Mouse (Mus musculus) frontal cortex, postnatal 36 days (tissue): Measurements from ENCODE around the gene Gm45233.

Experiments used
- DNase-seq, 2 experiments: peaks; one replicate each; pipeline ENCODE4 v3.0.0; 2022; ENCODE audit warnings: low spot score in 2 of 2

The Gm45233 gene

DNA sequence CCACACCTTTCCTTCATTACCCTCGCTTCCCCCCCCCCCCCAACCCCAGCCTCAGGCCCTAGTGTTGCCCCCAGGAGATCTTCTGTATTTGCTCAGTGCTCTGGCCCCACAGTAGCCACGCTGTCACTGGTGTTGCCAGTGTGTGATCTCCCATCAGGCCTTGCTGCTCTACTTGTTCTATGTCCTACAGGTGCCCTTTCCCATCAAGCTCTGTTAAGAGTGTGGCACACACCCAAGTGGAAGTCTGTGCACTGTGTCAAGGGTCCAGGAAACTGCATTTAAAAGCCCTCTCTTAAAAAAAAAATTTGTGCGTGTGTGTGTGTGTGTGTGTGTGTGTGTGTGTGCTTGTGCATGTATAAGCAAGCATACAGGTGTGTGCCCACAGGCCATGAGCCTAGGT, 4.3 kb downstream of the Gm45233 start:
- DNase-seq, result no peak

DNA sequence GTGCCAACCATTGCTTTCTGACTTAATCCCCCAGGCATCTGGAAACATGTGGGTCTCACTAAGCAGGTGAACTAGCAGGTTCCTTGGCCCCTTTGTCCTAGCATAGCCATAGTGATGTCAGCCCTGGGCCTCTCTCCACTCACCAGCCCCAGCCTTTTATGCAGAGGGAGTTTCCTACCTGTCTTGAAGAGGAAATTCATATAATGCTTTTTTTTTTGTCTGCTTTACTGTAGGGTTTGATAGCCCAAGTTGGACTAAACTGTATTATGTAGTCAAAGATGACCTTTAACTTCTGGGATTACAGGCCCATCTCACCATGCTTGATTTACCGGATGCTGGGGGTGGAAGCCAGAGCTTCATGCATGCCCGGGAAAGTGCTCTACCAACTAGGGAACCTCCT, 5.9 kb downstream of the Gm45233 start:
- DNase-seq, result no peak

DNA sequence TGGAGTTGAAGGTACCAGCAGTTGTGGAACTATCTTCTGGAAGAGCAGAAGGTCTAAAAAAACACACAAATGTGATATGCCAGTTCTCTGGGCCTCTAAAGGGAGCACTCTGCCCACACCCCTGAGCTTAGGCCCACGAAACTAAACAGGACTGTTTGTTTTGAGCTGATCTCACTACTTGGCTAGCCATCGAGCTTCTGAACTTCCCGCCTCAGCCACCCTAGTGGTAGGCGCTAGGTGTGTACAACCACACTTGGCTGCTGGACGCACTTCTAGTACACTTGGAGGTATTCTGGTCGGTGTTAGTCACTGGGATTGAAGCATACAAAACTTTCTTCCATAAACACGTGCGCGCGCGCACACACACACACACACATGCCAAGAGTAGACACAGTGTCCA, 7.8 kb downstream of the Gm45233 start:
- no peak for DNase-seq

DNA sequence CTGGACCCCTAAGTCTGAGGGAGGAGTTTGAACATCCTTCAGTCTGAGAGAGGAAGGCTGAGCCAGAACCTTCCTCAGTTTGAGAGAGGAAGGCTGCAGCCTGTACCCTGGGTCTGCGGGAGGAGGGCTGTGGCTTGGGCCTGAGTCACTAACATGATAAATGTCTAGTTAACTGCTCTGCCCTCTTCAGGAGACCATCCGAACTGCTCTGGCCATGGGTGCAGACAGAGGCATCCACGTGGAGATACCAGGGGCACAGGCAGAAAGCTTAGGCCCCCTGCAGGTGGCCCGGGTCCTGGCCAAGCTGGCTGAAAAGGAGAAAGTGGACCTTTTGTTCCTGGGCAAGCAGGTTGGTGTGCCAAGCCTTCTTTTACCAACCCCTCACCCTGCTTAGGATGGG, 8.7 kb downstream of the Gm45233 start:
- DNase-seq, result no peak

DNA sequence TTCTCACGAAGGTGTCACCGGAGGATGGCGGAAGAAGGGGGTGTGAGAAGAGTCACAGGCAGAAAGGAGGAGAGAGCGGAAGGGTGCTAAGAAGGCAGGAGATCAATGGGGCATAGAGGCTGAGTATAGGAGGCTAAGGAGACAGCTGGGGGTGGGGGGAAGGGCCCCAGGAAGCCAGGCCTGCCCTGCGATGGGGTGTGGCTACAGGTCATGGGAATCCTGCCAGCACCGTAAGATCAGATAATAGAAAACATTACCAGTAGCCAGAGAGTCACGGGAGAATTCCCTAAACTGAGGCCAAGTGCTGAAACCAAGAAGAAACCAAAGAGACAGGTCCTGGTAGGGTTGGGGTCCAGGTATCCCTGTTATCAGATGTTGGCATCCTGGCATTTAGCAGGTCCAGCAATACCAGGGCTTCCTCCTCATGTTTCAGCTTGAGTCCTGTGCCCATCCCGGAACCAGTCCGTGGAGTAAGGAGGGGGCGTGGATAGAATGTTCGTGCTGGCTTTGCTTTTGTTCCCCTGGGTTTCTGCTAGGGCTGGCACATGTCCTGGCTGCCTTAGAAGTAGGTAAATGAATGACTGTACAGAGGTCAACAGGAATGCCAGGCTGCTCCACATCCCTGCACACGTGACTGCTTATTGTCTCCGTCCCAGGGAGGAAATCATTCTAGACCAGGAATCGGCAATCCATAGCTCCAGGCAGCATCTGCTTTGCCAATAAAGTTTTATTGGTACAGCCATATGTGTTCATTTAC, 9.8 kb downstream of the Gm45233 start:
- DNase-seq, result no peak

DNA sequence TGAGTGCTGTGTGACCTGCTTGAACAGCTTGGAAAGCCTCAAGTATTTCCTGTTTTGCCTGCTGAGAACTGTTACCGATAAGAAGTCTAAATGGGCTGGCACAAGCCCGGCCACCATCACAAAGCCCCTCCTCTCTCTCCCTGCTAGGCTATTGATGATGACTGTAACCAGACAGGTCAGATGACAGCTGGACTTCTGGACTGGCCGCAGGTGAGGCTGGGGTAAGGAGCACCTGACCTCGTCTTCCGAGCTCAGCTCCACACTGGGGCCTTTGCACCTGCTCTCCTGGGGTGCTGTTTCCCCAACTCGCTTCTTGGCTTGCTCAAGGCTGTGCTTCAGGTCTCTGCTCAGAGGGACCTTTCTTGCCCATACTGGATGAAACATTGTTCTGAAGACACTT, 10.4 kb downstream of the Gm45233 start:
- no peak for DNase-seq

DNA sequence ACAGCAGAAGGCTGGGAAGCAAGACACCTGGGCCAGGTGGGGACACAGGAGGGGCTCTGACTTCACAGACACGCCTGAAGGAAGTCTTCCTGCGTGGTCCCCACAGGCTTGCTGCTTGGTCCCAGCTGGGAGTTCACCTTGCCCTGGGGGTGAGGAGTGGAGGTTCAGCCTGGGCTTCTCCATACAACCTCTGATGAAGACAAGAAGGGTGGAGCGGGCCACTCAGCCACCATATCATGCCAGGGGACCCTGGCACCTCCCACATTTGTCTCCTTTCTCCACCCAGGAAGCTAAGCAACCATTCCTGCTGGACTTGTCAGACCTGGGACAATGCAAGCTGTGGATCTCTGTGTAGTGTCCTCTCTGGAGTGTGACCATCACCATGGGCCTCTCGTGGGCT, 18.9 kb downstream of the Gm45233 start, which contains the start of gene Vsig10l:
TSS of gene Vsig10l (plus strand) at position 301 of the 400 bp plus-strand sequence.
- DNase-seq, result no peak

DNA sequence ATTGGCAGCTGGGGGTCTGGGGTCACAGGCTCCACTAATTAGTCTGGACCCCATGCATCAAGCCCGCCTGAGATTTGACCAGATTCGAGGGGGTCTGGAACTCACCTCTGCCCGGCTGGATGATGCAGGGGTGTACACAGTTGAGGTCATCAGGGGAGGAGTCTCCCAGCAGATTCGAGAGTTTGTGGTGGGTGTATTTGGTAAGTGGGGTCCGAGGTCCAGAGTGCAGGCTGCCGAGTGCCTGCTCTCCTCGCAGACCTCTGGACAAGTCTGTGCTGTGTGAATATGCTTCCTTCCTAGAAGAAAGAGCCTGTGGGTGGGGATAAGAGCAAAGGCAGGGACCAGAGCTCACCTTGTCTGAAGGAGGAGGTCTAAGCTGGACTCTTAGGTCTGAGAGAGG, 20.0 kb downstream of the Gm45233 start:
- DNase-seq, result no peak

DNA sequence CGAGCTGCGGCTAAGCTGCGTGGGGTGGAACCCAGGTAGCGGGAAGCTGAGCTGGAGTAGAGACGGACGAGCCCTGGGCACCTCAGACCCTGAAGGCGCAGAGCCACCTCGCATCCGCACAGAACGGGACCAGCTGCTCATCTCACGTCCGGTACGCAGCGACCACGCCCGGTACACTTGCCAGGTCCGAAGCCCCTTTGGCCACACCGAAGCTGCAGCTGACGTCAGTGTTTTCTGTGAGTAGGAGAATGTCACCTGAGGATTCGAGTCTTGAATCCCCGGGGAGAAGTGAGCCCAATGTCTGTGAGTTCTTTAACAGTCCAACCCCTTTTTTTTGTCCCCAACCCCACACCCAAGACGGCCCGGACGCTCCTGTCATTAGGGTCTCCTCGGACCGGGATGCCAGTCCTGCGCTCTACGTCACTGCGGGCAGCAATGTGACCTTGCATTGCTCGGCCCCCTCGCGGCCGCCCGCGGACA, 21.0 kb downstream of the Gm45233 start:
- DNase-seq, result no peak

DNA sequence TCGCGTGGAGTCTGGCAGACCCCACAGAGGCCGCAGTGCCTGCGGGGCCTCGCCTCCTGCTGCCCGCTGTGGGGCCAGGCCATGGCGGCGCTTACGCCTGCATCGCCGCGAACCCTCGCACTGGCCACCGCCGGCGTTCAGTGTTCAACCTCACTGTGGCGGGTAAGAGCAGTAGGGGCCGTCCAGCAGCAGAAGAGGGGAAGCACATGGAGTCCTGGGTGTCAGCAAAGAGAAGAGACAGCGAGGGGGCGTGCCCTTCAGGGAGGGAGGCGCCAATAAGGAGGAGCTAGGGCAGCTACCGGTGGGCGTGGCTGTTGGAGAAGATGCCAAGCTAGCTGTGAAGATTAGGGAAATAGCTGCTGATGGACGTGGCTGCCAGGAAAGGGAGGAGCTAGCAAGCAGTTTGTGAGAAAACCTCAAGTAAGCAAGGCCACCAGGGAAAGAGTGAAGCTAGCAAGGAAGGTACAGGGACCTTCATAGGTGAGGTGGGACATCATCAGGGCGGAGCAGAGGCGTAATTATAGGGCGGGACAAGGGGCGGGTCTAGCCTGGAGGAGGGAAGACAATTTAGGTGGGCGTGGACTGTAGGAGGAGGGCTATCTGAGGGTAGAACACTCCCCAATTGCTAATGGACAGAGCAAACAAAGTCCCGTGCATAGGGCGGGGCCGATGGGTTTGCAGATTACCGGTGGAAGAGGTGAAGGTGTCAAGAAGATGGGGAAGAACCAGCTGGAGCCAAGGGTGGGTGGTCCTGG, 21.6 kb downstream of the Gm45233 start:
- peak; percentile 70 to 75 for DNase-seq

DNA sequence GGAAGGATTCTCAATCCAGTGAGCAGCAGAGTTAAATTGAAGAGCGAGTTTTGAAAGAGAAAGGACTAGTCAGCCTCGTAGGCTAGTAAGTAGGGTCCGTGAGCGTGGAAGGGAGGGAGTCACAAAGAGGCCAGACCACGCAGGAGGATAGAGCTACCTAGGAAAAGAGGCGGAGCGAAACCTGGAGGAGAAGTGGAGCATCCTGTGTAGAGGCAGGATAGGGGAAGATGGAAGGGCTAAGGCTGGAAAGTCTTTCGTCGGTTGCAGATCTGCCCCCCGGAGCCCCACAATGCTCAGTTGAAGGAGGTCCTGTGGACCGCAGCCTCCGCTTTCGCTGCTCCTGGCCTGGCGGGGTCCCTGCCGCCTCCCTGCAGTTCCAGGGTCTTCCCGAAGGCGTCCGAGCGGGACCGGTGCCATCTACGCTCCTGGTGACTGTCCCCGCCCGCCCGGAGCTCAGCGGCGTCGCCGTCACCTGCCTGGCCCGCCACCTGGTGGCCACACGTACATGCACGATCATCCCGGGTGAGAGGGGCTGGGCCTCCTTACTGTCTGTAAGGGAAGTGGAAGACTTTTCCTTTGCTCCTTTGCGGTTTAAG, 22.3 kb downstream of the Gm45233 start:
- peak; percentile 71 to 73 for DNase-seq

DNA sequence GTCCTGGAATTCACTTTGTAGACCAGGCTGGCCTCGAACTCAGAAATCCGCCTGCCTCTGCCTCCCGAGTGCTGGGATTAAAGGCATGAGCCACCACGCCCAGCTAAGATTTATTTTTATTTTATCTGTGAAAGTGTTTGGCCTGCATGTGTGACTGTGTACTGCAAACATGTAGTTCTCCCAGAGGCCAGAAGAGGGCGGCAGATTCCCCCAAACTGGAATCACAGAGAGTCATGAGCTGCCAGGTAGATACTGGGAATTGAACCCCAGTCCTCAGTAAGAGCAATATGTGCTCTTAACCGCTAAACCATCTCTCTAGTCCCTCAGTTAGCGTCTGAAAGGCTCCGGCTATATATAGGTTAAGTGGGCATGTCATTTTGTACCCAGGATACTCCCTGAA, 26.4 kb downstream of the Gm45233 start:
- DNase-seq, result no peak

DNA sequence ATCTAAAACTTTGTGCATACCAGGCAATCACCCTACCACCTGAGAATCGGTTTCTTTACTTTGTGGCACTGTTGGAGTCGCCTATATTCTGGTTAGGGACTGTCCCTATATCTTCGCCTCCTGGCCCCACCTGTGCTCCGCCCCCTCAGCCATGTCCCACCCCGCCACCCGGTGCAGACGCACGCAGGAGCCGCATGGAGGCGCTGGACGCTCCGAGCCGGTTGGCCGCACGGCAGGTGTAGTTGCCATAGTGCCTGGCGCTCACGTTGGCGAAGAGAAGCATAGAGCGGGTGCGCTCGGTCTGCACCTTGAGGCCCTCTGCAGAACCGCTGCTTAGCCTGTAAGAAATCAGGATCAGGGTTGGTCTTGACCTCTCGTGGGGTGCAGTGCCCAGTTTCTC, 31.8 kb downstream of the Gm45233 start:
- DNase-seq, result no peak

DNA sequence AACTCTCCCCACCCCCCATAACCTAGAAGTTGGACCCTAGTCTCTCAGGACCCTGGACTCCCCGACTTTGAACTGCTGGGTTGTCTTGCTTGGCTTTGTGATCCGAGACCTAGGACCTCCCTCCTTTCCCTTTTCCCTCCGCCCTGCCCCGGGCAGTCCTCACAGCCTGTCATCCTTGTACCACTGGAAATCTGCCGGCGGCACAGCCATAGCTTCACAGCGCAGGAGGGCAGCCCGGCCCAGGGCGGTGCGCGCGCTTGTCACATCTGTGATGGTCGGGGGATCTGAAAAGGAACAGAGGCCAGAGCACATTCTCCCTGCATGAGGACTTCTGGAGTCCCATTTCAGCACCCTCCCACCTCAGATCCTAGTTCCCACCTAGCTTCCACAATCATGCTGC, 32.4 kb downstream of the Gm45233 start:
- DNase-seq, result no peak

DNA sequence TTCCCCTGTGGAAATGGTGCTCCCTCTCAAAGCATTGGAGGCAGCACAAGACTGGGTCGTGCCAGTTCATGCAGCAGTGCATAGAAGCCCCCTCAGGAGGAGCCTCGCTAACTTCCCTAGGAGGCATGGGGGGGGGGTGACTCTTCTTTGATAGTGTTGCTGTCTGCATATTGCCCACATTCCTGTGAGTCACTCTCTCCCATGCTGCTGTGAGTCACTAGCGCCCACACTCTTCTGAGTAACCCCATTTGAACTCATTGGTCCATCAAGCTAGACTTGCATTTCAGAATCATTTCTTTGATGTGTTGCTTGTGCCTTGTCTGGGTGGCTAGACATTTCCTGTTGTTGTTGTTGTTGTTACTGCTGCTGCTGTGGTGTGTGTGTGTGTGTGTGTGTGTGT, 37.3 kb downstream of the Gm45233 start:
- DNase-seq, result peak; percentile 60 to 82

DNA sequence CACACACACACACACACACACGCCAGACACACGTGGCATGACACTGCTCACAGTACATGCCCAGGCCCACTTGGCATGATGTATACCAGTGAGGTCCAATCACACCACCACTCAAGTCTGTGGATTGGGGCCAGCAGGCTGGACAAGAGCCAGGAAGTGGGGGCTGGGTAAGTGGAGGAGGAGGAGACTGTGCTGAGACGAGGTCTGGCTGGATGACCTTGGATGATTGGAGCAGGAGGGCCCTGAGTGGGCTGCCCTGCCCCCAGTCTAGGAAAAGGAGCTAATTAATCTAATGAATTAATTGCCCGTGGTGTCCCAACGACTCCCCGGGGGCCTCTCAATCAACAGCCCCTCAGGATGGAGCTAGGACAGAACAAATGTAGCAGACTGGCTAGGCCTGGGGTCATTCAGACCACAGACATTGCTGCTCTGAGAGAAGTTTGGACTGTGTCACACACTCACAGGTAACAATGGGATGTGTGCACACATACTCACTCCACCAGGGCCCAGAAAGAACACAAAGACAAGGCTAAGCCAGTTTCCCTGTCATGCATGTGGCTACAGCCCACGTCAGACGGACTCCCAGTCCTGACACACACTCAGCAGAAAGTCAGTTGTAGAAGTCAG, 38.3 kb downstream of the Gm45233 start:
- no peak for DNase-seq

DNA sequence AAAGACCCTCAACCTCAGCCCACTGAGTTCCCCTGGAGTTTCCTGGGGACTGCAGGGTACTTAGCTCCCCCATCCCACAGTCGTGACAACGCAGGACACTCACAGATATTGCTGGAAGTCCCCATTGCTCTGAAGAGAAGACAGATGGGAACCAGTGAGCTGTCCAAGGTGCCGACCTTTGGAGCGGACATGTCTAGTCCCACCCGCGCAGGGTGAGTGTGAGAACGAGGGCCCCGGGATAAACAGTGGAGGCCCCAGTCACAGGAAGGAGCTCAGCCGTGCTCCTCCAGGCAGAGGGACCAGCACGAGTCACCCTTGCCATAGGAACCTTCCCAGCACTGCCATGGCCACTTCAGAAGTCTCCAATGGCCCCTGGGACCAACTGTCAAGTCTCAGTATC, 39.3 kb downstream of the Gm45233 start:
- DNase-seq, result no peak

DNA sequence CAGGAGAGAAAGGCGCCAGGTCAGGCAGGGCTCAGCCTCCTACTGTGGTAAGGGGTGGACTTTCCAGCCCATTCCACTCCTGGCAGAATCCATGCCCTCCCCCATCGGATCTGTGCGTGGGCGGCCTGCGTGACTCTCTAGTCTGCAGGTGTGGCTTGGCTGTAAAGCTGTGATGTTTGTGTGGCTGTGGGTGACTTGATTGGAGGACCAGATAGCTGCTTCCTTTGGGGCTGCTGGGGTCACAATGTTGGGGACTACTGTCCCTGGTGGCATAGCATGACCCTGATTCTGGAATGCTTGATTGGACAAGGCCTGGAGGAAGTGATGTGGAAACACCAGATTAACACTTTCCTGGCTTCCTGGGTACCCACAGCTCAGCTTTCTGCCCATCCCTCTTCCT, 44.7 kb downstream of the Gm45233 start:
- peak; percentile 53 to 55 for DNase-seq

DNA sequence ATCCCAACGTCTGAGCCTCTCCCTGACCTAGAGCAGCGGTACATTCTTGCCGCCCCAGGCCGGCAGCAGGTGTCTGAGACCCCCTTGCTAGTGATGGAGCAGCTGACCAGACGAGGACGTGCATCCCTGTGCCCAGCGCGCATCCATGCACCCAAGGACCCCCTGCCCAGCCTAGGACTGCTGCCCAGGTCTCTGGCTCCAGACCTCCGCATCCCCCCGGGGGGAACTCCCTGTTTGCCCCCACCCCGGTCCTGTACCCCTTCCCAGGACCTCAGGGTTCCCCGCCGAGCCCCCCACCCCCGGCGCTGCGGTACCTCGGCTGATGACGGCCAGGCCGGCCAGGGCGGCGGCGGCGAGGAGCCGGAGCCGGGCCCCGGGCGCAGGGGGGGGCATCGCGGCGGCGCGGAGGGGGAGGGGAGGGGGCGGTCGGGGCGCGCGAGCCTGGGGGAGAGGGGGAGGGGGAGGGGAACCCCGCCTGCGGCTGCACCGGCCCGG, 45.8 kb downstream of the Gm45233 start, which contains the start of gene Iglon5:
TSS of gene Iglon5 (minus strand) at position 445 of the 495 bp plus-strand sequence.
- no peak for DNase-seq

DNA sequence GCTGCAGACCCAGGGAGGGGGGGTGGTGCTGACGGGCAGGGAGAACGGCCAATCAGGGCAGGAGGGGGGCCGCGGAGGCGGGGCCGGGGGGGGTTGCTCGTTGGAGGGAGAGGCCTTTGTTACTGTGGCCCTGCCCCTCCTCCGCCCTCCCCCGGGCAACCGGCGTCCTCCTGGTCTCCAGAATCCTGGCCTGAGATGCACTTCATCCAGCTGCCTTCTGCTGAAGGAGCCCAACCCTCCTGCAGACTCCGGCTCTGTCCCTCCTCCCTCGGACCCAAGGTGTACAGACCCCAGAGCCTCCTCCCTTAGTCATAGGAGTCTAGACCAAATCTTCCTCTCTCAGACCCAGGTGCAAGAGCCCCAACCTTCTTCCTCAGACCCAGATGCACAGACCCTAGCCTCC, 46.3 kb downstream of the Gm45233 start:
- peak; percentile 74 to 78 for DNase-seq

DNA sequence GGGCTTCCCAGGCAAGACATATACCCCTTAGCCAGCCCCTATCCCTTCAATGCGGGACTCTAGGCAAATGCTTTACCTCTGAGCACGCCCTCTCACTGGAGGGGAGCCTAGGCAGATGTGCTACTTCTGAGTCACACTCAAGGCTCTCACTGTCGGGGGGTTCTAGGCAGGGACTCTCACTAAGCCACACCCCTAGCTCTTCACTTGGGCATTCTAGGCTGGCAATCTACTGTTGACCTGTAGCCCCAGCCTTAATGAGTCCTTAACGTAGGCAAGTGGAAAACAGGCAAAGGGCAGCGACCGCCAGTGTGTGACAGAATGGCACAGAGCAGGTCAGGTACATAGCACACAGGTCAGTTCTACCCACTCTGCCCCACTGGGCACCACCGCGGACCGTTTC, 46.9 kb downstream of the Gm45233 start:
- no peak for DNase-seq
